Mouse (Mus musculus): ENCODE measurements around the gene Rbms3.

Rbms3 gene

GRCm38 (mm10) chr9:117169196-117169595 lies 460.5 kb downstream of the Rbms3 start:
- no peak for DNase-seq

GRCm38 (mm10) chr9:117163143-117163542 lies 466.6 kb downstream of the Rbms3 start:
- DNase-seq: peak; percentile 65

DNA sequence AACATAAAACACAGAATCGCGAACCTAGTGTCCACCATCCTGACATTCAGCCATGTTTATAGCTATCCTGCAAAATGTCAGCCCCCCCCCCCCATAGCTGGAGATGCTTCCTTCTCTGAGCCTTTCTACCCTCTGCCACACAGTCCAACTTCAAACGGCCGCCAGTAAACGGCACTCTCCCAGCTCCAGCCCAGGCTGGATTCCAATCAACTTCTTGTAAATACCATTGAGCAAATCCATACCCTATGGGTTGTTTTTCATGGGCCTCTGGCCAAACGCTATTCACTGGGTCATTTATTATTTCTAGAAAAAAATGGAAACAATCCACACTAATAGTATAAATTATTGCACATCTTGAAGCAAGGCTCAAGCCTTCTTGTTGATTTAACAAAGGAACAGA lies 468.6 kb downstream of the Rbms3 start:
- no peak for DNase-seq

- peak; percentile 52 for DNase-seq
Measured at GRCm38 (mm10) chr9:117156330-117156905, 473.3 kb downstream of the Rbms3 start.

GRCm38 (mm10) chr9:117154590-117154989 lies 475.1 kb downstream of the Rbms3 start:
- no peak for DNase-seq

GRCm38 (mm10) chr9:117153686-117154274 lies 475.9 kb downstream of the Rbms3 start:
- DNase-seq: peak; percentile 71

DNA sequence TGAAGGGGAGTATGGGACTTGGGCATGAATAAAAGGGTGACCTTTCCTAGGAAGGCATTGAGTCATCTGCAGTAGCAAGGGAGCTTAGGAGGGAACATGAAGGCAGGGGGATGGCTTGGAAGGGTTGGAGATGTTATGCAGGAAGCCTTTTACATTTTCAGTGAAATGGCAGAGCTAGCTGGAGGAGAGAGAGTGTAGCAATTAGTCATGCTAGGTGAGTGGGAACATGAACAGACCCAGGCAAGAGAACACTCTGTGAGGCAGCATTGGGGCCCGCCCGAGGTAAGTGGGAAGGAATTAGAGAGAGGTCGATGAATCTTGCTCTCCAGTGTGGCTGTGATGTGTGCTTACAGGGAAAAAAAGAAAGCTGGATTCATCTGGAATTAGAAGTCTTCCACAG lies 477.8 kb downstream of the Rbms3 start:
- no peak for DNase-seq

GRCm38 (mm10) chr9:117144057-117144723 lies 485.5 kb downstream of the Rbms3 start:
- DNase-seq: no peak

GRCm38 (mm10) chr9:117139971-117140370 lies 489.7 kb downstream of the Rbms3 start:
- DNase-seq: no peak

- DNase-seq: no peak
Measured at GRCm38 (mm10) chr9:117136410-117136809, 493.3 kb downstream of the Rbms3 start.

DNA sequence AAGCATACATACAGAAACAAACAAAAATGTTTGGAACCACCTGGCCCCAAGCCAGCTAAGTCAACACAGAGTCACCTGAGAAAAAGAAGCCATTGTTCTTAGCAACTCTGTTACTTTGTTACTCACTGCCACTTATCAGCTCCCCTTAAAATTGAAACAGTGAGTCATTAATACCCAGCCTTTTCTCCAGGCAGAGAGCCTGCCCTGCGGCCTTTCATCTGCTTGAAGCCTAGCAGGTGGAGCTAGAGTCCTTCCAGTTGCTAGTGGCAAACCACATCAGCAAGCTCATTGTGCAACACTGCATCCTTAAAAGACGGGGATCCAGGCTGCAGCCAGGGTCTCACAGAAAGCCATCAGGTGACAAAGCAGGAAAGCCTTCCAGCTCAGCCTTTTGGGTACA lies 495.7 kb downstream of the Rbms3 start:
- DNase-seq: no peak

- DNase-seq: no peak
Measured at GRCm38 (mm10) chr9:117126816-117127215, 502.9 kb downstream of the Rbms3 start.

DNA sequence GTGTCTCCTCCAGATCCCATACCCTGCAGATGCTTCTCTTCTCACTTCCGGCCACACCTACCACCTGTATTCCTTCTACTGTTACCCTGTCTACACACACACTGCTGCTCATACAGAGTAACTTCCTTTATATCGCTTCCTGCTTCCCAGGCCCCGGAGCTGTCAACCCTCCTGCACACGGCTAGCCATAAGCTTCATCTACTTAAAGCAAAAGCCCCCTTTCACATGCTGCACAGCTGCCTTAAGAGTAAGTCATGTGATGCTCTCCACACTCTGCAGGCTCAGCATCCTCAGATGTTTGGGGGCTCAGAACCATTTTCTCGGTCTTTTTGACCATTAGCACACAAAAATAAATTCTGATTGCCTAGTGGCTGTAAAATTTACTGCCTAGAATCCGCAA lies 503.9 kb downstream of the Rbms3 start:
- no peak for DNase-seq

DNA sequence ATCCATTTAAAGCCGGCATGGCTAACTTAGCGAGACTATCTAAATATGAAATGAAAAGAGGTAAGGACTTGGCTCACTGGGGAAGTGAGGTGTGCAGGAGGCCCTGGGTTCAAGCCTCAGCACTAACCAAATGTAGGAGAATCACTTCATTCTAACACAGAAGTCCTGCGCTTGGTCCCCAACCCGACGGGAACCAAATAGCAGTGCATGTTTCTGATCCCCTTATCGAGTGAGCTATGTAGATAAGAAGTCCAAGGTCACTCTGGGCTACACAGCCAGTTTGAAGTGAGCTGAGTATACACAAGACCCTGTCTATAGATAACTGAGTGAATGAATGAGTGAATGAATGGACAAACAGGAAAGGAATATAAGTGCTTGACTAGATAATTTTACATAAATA lies 508.1 kb downstream of the Rbms3 start:
- no peak for DNase-seq

DNA sequence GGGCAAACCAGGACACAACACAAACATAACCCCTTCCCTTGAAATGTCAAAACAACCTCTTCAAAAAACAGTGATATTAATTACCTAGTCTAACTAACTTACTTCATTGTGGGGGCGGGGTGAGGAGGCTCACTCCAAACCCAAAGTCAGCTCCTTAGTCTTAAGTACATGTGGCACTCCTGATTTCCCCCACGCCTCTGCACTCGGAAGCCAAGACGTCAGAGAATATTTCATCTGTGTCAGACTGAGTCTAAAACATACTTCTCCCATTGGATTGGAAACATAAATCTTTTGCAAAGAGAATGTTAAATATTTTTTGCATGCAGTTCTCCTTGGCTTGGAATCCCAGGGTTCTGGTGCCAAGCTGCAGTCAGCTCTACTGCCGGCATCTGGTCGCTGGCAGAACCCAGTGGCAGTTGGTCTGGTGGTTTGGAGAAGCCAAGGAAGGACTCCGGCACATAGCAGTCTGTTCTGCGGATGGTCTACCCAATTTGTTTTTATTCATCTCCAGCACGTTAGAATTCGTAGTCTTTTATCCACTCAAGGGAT lies 512.5 kb downstream of the Rbms3 start:
- no peak for DNase-seq

- no peak for DNase-seq
Measured at GRCm38 (mm10) chr9:117115609-117116008, 514.1 kb downstream of the Rbms3 start.

- DNase-seq: peak; percentile 38
Measured at GRCm38 (mm10) chr9:117113592-117113991, 516.1 kb downstream of the Rbms3 start.

DNA sequence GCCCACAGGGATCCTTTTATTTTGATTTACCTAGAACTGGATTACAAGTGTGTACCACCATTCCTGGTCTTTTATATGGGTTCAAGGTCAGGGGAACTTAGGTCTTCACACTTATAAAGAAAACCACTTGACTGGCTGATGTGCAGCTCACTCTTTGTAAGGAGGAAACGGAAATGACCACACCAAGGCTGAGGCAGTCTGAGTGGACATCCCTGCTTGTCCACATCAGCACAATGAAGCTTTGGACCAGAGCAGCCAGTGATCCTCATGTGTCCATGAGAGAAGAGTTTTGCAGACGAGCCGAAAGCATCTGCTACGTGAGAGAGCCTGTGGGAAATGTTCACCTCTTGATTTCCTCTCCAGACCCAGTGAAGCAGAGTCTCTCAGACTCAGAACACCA lies 521.8 kb downstream of the Rbms3 start:
- no peak for DNase-seq

DNA sequence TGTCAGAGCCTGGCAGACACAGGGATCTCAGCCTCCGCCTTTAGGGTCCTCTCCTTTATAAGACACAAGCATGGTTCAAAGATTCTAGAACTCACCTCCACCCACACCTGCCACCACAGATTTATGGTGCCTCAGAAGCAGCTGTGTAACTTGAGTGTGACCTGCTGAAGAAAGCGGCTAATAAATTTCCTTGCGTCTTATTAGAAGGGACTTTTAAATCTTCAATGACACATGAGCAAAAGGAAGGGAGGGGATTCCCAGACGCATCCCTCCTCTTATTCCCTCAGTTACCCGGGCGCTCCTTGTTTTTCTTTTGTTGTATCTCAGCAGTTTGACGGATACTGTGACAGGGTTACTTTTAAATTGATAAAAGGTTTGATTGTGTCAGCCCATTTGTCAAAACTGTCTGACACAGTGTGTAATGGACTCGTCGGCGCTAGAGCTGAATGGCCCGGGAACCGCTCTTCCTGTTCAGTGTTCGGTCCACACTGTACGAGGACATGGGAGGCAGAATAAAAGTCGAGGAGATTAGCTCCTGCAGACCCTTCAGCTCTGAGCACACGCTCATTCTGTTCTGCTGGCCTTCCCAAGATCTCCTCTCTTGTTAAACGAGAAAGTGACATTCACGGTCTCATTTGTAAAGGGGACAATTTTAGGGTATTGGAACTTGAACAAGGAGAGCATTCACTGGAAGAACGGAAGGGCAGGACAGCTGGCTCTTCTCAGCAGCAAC lies 527.3 kb downstream of the Rbms3 start:
- DNase-seq: peak; percentile 19

GRCm38 (mm10) chr9:117100181-117100580 lies 529.5 kb downstream of the Rbms3 start:
- DNase-seq: no peak

- DNase-seq: no peak
Measured at GRCm38 (mm10) chr9:117093551-117093950, 536.2 kb downstream of the Rbms3 start.

DNA sequence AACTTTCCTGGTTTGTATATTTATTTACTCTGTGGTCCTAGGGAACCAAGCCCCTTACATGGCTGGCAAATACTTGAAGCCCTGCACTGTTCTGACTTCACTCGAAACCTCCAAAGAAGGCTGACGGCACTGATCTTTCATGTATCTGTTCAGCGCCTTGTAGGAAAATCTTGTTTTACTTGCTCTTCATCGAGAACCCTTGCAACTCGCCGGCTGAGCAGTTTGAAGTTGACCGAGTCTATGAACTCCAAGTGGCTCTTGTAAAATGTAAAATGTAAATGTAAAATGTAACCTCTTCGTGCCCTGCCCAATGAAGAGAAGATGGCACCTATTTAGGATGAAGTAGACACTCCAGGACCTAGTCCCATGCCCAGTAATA lies 537.5 kb downstream of the Rbms3 start:
- DNase-seq: no peak
